Mouse (Mus musculus): ENCODE measurements at regions not wholly inside any gene's neighbourhood (a gene's known extent, or its start where the extent isn't known, plus 50 kb on each side); places are given as distances from the start of the nearest gene placed in this dataset.
A peak's percentile ranks its signal among the peaks of the same experiment; 100 is the strongest.

DNA sequence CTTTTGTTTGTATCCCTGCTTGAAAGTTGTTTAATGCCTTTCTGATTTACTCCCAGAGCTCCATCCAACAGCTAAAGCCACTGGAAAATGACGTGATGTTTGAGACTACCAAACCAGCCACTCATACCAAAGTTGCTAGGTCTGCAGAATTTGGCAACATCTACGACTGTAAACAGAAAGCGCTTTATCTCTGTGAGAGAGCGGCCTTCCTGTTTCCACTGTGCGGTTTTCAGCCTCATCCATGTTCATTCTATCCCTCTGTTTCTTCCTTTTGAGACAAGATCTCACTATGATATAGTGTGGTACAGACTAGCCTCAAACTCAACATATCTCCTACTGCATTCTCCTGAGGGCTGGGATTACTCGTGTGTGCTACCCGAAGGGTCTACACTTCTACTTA, 100.0 kb downstream of the Tmem30b start:
- DNase-seq (ENCODE audit: low read depth): peak; percentile 95

DNA sequence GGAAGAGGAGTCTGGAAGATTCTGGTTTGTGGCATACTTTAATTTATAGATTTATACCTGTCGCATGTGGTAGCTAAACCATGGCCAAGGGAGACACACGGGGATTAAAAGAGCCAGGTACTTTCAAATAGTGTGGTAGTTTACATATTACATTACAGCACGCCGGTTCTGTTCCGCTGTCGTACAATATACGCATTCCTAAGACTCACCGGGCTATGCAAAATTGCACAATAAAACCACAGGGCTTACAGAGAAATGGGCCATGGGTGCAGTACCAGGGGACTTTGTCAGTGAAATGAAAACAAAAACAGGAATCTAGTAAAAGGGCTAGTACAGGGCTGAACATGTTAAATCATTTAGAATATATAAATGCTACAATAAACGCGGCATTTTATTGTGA, 100.6 kb downstream of the Tmem30b start:
- peak; percentile 74 for DNase-seq (ENCODE audit: low read depth)

DNA sequence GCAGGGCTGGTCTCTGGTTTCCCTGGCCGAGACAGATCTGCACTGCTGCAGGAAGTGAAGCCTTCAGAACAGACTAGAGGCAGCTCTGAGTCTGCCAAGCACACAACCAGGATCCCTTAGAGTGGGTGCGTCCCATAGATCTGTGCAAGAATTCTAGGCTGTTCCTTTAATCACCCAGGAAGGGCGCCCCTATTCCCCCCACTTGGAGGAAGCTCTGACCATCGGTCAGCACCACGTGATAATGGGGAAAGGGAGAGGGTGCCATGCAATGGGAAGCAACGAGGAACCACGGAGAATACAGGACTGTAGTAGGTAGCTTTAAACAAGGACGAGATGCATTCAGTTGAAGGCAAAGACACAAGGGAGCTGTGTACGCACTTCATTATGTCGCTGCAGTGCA, 101.1 kb downstream of the Tmem30b start:
- peak; percentile 70 for DNase-seq (ENCODE audit: low read depth)

DNA sequence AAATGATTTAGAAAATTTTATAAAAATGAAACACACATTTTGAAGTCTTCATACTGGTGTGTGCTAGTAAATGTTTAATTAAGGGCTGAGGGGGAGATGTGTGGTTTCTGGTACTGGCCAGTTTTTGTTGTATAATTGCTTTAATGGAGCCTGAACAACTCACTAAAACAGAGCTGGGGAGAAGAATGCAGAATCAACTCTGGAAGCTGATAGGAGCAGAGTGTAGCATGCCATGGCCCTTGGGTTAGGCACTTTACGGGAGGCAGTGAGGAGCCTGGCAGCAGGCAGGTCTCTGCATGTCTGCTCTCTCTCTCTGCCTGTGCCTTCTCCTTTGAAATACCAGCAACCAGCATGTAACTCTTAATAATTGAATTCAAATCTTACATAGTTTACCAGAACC, 104.9 kb downstream of the Tmem30b start:
- DNase-seq (ENCODE audit: low read depth): no peak

DNA sequence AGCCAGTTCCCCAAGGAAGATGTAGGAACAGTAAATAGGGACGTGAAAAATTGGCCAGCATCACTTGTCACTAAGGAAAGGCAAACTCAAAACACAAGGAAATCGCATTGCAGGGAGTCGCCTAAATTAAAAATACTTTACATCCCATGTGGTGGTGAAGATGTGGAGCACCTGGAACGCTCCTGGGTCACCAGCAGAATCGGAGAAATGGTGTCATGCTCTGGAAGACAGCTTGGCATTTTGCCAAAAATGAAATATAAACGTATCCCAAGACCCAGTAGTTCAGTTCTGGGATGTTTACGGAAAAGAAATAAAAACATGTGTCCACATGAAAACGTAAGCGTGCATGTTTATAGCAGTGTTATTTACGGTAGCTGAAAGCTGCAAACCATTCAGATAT, 111.5 kb downstream of the Tmem30b start:
- DNase-seq (ENCODE audit: low read depth): no peak

DNA sequence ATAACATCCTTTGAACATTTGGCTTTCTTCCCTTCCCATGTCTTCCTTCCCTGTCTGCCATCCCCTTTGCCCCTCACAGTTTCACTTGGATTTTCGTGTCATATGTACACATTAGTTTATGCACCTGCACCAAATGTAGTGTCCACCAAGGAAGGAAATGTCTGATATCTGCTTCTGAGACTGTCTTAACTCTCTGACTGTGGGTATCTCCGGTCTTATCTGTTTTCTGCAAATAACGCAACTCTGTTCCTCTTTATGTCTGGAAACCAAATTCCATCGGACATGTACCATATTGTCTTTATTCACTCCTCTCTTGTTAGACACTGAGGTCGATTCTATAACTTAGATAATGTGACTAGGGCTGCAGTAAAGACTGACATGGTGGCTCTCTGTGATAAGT, 113.6 kb downstream of the Tmem30b start:
- DNase-seq (ENCODE audit: low read depth): no peak

DNA sequence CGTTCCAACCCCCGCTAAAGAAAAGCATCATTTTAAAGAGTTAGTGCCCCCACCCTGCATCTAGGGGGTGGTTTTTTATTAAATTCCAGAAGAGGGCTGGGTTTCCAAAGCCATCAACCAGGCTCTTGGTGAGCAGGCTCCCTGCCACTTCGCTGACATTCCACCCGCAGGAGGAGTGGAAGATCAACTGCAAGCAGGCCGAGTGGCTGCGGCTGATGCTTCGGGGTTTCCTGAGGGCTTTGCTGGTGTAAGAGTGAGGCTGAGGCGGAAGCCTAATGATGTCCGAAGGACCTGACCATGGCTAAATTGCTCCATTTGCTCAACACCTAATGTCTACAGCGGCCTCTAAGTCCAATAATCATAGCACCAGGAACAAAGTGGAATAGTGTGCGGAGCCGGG, 118.0 kb downstream of the Tmem30b start:
- no peak for DNase-seq (ENCODE audit: low read depth)

DNA sequence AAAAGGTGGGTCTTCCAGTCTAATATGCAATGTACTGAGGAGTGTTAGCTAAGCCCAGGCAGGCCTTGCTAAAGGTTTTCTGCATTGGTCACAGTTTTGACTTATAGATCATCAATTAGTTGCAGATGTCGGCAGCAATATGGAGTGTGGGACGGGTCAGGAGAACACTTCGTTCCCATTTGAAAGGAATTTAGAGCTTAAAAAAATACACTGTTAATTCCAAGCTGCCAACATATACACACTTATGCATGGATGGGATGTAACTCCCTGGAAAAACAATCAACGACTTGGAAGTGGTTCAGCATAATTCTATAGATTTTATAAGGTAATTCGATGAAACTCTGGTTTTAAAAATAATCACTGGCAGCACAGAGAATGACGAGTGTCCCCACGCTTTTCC, 121.4 kb downstream of the Tmem30b start:
- no peak for DNase-seq (ENCODE audit: low read depth)

DNA sequence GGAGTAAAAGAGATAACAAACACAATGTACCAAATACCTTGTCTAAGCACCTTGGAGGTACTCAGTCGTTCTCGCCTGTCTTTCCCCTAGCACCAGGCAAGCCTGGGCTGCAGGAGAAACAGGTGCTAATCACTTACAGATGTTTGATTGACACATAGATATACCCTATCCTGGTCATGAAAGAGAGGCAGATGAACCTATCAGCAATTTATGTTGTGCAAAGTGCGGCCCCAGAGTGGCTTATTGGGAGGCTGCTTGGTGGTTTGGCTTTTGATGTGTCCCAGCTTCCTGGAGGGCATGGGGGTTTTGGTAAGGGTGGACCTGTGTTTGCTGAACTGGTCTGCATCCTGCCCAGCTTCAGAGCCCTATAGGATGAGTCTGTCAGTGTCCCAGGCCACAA, 129.1 kb downstream of the Tmem30b start:
- DNase-seq (ENCODE audit: low read depth): peak; percentile 25

DNA sequence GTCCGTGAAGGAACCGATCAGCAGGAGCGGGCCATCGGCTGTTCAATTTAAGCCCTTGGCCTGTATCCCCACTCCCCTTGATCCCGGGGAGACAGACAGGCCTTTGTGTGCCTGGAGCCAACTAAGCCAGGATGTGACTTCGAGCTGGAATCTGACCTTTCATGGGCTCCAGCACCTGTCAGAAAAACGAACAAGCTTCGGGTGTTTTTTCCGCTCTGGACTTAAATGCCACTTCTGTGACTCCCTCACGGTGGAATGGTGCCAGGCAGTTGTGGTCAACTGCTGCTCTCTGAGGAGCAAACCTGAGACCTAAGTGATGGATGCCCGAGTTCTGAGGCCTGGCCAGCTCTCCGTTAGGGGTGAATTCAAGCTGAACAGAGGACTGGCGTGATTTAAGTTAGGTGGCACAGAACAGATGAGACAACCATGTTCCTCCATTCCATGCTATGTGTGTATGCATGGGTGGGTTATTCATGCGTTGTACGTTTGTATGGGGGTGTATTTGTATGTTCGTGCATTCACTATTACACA, 129.8 kb downstream of the Tmem30b start:
- DNase-seq (ENCODE audit: low read depth): peak; percentile 38

DNA sequence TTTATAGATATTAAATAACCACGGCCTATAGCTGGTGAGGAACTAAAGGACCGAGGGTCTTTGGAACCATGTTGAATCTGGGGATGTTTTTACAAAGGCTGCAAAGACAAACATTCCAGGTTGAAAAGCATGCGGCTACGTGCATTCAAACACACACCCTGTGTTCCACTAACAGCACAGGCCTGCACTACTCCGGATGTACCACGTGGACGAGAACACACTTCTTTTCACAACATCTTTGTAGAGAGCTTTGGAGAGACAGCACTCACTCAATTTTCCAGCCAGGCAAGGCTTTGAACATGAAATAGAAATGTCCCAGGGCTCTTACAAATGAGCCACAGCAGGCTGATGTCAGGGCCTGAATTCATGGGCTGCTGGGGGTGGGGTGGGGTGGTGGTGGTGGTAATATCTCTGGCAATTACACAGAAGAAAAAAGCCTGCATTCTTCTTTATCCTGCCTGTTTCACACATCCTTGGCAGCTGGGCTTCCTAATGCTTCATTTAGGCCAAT, 129.3 kb downstream of the Slc38a6 start:
- no peak for DNase-seq (ENCODE audit: low read depth)

DNA sequence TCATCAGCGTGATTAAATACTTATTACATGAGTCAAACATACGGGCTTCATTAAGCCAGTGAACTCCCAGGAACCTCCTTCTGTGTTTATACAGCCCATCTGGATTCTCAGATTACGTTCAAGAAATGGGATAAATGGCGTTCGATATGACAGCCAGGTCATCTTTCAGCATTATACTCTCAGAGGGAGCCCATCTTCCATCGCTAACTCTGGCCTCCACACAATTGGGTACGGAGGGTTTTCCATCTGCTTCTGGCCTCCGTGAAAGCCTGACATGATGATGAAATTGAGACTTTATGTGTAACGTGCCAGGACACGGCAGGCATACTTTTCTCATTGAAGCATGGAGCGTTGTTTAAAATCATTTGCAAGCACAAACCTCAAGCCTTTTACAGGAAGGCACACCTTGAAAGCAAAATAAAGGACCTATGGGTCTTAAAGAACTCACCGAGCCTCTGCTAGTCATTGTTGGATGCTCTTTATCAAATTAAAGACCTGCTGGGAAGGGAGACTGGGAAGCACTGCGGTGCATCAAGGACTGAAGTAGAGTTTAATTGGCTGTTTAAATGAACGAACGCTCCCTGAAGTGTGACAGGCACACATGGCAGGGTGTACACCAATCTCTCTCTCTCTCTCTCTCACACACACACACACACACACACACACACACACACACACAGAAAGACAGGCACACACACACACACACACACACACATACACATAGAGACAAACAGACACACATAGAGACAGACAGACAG, 127.0 kb downstream of the Slc38a6 start:
- no peak for DNase-seq (ENCODE audit: low read depth)

DNA sequence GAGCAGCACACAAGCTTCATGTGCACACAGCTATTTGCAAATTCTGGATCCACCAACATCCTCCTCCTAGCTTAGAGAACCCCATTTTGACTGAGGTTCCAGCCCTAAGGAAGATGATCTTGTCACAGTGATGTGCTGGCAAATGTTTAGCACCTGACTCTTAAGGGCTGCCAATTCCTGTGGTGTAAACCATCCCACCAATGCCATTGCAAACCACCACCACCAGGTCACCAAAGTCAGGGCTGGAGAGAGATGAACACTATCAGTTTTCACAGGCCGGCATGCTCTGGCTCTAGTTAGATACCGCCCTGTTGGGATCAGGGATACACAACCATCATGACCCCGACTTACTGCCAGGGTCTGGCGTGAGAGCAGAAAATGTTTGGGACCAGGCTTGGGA, 125.9 kb downstream of the Slc38a6 start:
- DNase-seq (ENCODE audit: low read depth): no peak

DNA sequence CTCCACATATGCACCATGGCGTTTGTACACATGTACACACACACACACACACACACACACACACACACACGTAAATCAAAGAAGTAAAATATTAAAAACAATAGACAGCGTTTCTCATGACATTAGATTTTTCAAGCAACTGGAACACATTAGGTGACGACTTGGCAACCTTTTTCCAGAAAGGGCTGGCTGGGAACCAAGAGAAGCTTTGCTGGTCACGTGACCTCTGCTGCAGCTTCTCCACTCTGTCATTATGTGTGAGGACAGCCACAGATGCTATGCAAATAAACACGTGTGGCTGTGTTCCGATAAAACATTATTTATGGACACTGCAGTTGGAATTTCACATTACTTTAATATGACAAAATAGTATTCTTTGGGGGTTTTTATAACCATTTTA, 124.3 kb downstream of the Slc38a6 start:
- DNase-seq (ENCODE audit: low read depth): no peak

DNA sequence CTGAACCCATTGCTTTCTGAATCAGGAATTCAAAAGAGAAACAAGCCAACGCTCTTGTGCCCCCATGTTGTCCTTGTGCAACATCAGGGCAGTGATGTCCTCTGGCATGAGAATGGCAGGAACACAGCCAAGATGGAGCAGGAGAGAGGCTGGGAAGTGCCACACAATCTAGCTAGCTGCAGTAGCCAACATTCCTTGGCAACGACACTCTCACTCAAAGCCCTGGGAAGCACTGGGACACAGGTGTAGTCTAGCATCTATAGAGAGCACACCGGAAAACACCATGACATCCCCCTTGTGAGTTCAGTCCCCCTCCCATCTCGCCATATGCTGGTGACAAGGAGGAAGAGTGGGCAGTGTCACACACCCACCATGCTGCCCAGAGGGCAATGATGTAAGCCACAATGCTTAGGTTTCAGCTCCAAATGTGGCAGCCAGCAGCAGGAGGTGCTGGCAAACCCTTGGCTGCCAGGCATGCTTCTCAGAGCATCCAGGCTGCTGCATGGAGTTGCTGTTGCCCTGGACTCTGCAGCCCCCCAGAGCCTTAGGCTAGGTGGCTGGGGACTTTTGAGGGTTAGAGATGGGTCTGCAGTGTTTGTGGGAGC, 123.0 kb downstream of the Slc38a6 start:
- DNase-seq (ENCODE audit: low read depth): no peak

DNA sequence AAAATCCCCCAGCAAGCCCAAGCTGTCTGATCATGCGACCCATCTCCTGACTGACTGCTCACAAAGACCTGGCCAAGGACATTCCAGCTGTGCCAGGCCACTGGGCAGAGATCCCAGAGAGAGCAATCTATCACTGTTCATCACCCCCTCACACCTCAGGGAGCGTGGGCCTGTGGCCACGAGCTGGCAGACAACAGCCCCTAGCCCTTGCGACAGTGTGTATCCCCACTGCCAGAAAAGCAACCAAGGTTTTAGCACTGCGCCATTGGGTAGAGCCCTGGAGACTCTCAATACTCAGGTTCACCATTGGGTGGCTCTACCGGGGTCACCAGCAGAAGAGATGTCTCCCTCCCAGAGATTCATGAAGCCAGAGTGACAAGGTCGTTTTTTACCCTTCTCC, 122.0 kb downstream of the Slc38a6 start:
- no peak for DNase-seq (ENCODE audit: low read depth)

DNA sequence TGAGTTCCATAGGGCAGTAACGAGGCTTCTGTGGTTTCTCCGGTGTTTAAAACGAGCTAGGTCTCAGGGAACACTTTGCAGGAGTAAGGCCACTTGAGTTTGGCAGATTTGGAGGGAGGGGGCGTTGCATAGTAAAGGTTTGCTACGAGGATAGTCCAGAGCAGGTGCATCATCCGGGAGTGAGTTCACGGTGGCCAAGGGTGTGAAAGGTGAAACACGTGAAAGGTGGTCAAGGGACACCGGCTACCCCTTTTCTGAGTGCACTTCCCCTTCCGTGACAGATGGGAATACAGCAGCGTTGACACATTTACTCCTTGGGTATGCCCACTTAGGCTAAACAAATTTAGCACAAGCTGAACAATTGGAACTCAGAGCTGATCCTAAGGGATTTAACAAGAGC, 121.6 kb downstream of the Slc38a6 start:
- no peak for DNase-seq (ENCODE audit: low read depth)

DNA sequence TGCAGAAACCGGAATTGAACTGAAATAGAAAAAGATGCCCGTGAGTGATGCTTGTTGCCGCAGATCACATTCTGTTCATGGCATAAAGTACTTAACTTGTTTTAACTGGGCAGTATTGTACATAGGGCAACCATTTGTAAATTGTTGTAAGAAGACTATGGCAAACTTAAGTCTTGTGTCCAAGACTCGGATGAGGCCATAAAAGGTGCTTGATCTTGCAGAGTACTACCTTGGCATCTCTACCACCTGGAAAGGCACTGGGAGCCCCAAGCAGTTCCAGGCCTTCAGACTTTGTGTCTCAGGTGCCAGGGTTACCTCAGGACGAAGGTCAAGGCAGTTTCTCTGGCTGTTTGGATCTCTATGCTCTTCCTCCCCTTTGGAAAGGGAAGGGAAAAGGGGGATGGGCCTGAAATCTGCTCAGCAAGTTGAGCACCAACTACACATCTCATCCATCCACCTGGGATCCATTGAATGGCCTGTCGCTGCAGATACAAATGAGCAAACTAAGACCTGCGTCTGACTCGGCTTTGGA, 120.0 kb downstream of the Slc38a6 start:
- no peak for DNase-seq (ENCODE audit: low read depth)

DNA sequence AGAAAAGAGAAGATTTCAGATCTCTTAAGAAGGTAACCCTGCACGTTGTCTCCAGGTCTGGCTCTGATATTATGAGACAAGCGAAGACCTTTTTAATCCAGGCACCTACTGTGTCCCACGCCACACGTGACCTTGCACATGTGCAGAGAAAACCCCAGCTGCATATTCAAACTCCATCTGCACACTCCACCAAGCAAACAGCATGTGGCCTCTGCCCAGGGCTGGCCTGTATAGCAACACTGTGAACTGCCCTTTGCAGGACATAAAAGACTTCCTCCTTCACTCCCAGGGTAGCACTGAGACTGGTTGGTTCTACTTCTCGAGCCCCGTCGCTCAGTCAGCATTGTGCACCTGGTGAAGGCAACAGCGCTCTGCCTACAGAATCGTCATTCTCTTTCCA, 119.0 kb downstream of the Slc38a6 start:
- no peak for DNase-seq (ENCODE audit: low read depth)

DNA sequence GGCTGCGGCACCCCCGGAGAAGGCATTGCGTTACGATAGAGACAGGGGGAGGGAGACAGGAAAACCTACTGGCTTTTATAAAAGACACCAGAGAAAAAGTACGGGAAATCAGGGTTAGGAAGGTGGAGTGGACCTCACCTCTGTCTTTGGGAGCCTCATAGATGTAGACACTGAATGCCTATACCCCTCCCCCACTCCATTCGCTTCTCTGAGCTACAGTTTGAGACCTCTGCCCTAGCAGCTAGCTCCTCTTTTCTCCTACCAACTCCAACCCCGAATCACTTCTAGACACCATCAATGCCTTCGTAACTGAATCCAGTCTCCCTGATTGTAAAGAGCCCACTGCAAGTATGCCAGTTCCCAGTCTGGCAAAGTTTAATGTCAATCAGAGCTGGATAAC, 118.5 kb downstream of the Slc38a6 start:
- DNase-seq (ENCODE audit: low read depth): no peak

DNA sequence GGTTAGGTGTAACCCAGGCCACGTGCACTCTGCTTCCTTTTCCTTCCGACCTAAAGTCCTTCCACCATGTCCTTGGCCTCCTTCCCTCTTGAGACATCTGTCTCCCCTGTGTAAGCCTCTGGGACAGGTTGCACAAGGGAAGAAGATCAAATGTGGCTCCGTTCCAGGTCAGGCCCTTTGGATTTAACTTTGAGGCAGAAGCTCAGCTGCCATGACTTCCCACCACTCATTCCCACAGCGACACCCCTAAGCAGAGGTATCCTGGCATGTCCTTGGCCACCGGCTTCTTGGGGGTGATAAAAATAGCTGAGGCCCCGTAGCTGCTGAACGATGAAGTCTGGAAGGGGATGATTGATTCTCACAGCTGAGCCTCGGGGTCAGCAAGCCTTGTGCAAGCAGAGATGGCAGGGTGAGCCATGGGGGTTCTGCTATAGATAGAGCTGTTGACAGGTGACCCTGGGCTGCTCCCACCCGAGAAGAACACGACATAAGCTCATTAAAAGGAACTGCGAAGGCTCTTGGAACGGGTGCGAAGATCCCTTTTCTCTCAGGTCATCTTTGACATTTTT, 117.4 kb downstream of the Slc38a6 start:
- no peak for DNase-seq (ENCODE audit: low read depth)

All from 416B (cell line).